Mouse (Mus musculus) monocyte, adult 2 months (primary cell): Measurements from ENCODE around the gene Dlg1.

Experiments used
- DNase-seq, 2 experiments: peaks; one replicate each; pipeline ENCODE4 v3.0.0; 2022; ENCODE audit warnings: low spot score in 2 of 2, low read depth in 1 of 2

Gene Dlg1

DNA sequence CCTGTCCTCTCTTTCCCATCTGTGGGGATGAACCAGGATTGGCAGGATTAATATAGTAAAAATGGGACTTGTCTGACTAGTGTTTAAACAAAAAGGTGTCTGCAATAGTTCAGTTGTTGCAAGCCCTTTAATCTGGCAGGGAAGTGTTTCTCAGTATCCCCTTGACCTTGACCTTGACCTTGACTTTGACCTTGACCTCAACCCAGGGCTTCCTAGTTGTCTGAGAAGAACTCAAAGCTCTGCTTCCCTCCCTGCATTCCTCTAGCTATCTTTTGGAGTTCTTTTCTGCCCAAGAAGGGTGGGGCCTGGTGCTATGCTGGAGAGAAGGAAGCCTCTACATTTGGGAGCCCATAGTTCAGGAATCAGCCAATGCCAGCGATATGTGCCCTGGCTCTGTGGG, 238.6 kb downstream of the Dlg1 start:
- no peak for DNase-seq

- no peak for DNase-seq
These were observed 240.0 kb downstream of the Dlg1 start for GRCm38 (mm10) chr16:31903239-31903638.

- no peak for DNase-seq
These were observed 242.1 kb downstream of the Dlg1 start for GRCm38 (mm10) chr16:31905331-31905730.

DNA sequence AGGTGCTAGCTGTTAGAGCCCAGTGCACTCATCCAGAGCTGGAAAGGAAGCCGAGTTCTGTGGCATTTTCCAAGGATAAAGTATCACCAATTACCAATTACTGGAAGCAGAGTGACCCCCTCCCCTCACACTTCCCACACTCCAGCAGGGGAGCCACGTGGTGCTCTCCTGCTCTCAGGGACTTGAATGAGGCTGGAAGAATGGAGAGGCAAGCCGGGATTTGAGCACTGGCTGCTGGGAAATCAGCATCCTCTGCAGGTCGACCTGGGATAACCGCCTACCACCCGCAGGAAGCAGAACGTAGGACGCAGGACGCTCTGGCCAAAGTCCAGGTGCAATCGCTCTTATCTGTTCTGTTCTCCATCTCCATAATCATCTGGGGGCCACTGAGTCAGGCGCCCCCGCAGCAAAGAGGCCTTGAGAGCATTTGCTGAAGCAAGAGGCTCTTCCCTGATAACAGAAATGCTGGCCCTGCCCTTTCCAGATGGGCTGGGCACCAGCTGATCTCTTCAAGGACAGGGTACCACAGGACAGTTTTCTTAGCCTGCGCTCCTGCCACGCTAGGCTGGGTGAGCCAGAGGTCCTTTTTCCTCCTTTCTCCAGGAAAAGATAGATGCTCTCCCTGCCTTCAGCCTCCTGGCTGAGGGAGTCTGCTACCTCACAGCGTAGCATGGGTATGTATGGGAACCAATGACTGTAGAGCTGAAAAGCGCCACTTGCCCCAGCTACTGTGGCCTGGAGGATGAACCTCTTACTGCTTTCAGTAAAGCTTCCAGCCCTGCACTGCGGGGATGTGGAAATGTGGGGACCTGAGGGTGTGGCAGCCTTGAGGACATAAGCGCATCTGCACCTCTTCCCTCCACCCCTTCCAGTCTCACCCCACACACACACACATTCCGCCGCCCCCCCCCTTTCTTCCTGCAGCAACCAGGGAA, 242.9 kb downstream of the Dlg1 start:
- no peak for DNase-seq

- no peak for DNase-seq
These were observed 243.7 kb downstream of the Dlg1 start for GRCm38 (mm10) chr16:31906896-31907295.

- no peak for DNase-seq
These were observed 245.7 kb downstream of the Dlg1 start for GRCm38 (mm10) chr16:31908959-31909358.

DNA sequence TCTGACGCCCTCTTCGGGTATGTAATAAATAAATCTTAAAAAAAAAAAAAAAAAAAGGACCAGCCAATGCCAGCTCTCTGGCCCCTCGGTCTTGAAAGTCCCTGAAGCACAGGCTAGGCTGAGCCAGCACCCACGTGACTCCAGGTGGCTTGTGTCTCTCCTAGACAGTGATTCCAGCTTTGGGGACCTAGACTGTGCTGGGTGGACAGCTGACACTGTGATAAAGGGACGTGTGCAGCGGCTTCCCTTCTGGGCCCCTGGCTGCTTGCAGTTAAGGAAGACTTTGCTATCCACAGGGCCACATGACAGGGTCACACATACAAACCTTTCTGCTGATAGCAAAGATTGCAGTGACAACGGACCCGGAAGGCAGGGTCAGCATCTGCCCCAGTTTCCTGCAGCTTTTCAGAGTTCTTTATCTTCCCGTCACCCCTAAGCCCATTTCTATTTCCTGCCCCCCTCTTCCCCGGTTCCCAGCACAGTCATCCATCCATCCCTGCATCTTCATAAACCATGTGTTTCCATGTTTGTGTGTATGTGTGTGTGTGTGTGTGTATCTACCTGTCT, 247.1 kb downstream of the Dlg1 start:
- DNase-seq: no peak

DNA sequence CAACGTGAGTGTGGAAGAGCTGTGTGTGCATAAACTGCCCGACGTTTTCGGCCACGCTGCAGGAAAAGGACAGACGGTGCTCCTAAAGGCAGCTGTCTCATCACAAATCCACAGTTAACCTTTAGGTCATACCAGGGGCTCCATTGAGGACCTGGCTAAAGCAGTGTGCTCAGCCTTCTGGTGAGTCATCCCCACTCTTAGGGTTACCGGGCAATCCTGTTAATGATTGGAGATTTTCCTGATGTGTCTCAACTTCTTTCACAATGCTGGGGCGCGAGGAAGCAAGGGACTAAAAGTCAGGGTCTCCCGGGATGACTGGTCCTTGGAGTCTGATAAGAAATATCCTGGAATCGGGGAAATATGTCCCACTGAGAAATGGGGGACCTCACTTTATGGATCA, 254.5 kb downstream of the Dlg1 start:
- no peak for DNase-seq

- peak in 1 of 2 experiments; percentile 48 for DNase-seq
These were observed 255.0 kb downstream of the Dlg1 start for GRCm38 (mm10) chr16:31918248-31918724.

- DNase-seq: no peak
These were observed 261.1 kb downstream of the Dlg1 start for GRCm38 (mm10) chr16:31924368-31924767.
